Mouse (Mus musculus) forebrain, postnatal 0 days (tissue): ENCODE measurements around the gene Hhat. TPM values are rescaled to one million over a fixed set of nuclear protein-coding genes. Genes with fewer than 3 reads are reported as not detected.

Experiments used
- ATAC-seq: fragments of 200-750 bp; cut with Nextera tagmentation; 2 replicates; pipeline ENCODE4 v1.8.0; 2017; ENCODE audit warnings: mild to moderate bottlenecking, moderate library complexity
- DNase-seq: peaks from one replicate; pipeline ENCODE4 v3.0.0-alpha.2; 2015
- H3K27ac ChIP-seq: fragments of 300-500 bp; sonication (generic); 2 replicates; pipeline ENCODE4 v1.5.1; 2014; ENCODE audit warnings: low read depth, mild to moderate bottlenecking, antibody characterized with exemption, low read length, moderate library complexity, mixed read lengths
- H3K27me3 ChIP-seq: fragments of 300-500 bp; sonication (generic); 2 replicates; pipeline ENCODE4 v1.6.1; 2014; ENCODE audit warnings: mild to moderate bottlenecking, low read length, mixed read lengths; ENCODE audit not compliant: insufficient read depth
- H3K36me3 ChIP-seq: fragments of 300-500 bp; sonication (generic); 2 replicates; pipeline ENCODE4 v1.6.1; 2014; ENCODE audit warnings: mild to moderate bottlenecking, moderate library complexity; ENCODE audit not compliant: insufficient read depth
- H3K4me1 ChIP-seq: fragments of 300-500 bp; sonication (generic); 2 replicates; pipeline ENCODE4 v1.6.1; 2014; ENCODE audit warnings: antibody characterized with exemption; ENCODE audit not compliant: insufficient read depth
- H3K4me2 ChIP-seq: fragments of 300-500 bp; sonication (generic); 2 replicates; pipeline ENCODE4 v1.6.1; 2014; ENCODE audit warnings: low read depth, mild to moderate bottlenecking, moderate library complexity
- H3K4me3 ChIP-seq: fragments of 300-500 bp; sonication (generic); 2 replicates; pipeline ENCODE4 v1.5.1; 2014; ENCODE audit warnings: low read depth, low read length, mixed read lengths
- H3K9ac ChIP-seq: fragments of 300-500 bp; sonication (generic); 2 replicates; pipeline ENCODE4 v1.6.1; 2014; ENCODE audit warnings: mild to moderate bottlenecking
- H3K9me3 ChIP-seq: fragments of 300-500 bp; sonication (generic); 2 replicates; pipeline ENCODE4 v1.6.1; 2016; ENCODE audit warnings: low read length
- CTCF ChIP-seq: sonication (generic); IDR thresholded peaks from 2 replicates; pipeline ENCODE4 v1.5.1; 2016; ENCODE audit warnings: antibody characterized with exemption, control low read depth, low read depth
- WGBS: fragments of 180-500 bp; shearing (Covaris S2); extraction: QIAGEN DNeasy Blood & Tissue Kit; methylation state at CpG from one replicate; pipeline ENCODE4 v1.1.7; 2014; 5-methylcytosine and 5-hydroxymethylcytosine counted together
- polyA plus RNA-seq: library from polyadenylated mRNA; unstranded; fragments of >200 nt; fragmentation: Nextera tagmentation; extraction: Ambion mirVana; gene quantifications from 2 replicates; pipeline ENCODE4 v1.2.1, GENCODE M21; 2015
- total RNA-seq: library from RNA; depleted of rRNA; stranded (reverse); fragments of >200 nt; gene quantifications from 2 replicates; pipeline ENCODE4 v1.2.3, GENCODE M21; 2014

The Hhat gene
- total and polyA plus RNA-seq, 2 experiments from 2014 or later: 1.8 to 2.6 TPM

GRCm38 (mm10) chr1:192720156-192720555 lies 50.9 kb downstream of the Hhat start:
- Histone ChIP-seq H3K4me2 (no peak overlapping the region), H3K4me3 (no peak overlapping the region), H3K4me1 (no peaks in the 10 kb centered on the region), H3K9ac (no peak overlapping the region), H3K27me3 (no peaks in the 10 kb centered on the region), H3K9me3 (no peaks in the 10 kb centered on the region), H3K36me3 (no peaks in the 10 kb centered on the region), H3K27ac (peak overlapping the region; percentile 40; the same call in 1 of the 2 replicates)
- WGBS: 49% methylated on average over 10 of the region's 10 CpGs
- peak; percentile 50; the same call in 1 of the 2 replicates for ATAC-seq
- no peak for TF ChIP-seq CTCF
- DNase-seq: peak; percentile 43

DNA sequence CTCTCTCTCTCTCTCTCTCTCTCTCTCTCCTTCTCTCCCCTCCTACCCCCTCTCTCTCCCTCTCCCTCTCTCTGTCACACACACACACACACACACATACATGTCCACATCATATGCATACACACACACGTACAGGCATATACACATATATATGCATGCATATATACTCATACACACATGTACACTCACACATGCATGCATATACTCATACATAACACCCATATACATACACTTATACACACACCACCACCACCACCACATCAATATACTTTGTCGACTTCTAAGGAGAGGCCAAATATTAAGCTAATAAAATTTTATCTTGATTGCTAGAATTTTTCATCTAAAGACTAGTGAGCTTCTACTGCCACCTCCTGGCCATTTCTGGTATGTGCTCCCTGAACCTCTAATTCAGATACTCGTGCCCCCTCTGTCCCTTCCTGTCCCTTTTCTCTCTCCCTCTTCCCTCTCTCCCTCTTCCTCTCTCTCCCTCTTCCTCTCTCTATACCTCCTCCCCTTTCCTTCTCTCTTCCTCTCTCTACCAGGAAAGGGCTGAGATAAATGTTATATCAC lies 59.2 kb downstream of the Hhat start:
- ATAC-seq (0 out of 2 replicates have a peak, but pooled peaks have one; percentile 25), DNase-seq (peak; percentile 85)
- whole genome bisulfite sequencing: 30% methylated on average over 3 of the region's 3 CpGs

GRCm38 (mm10) chr1:192700339-192701073 lies 70.5 kb downstream of the Hhat start:
- H3K4me1 ChIP-seq: no peaks in the 10 kb centered on the region
- no peak overlapping the region for H3K27ac ChIP-seq
- no peak overlapping the region for H3K9ac ChIP-seq
- no peaks in the 10 kb centered on the region for H3K36me3 ChIP-seq
- H3K27me3 ChIP-seq: no peaks in the 10 kb centered on the region
- no peaks in the 10 kb centered on the region for H3K9me3 ChIP-seq
- H3K4me2 ChIP-seq: no peak overlapping the region
- WGBS: 83% methylated on average over 8 of the region's 8 CpGs
- TF ChIP-seq CTCF: no peak
- ATAC-seq (no peak), DNase-seq (no peak)
- no peak overlapping the region for H3K4me3 ChIP-seq

More for the DNA sequence above, 59.2 kb downstream of the Hhat start:
- H3K4me3 ChIP-seq: no peak overlapping the region
- H3K9me3 ChIP-seq: no peaks in the 10 kb centered on the region
- H3K36me3 ChIP-seq: no peaks in the 10 kb centered on the region
- H3K9ac ChIP-seq: no peak overlapping the region
- no peaks in the 10 kb centered on the region for H3K4me1 ChIP-seq
- H3K27ac ChIP-seq: no peak overlapping the region
- no peak overlapping the region for H3K4me2 ChIP-seq
- TF ChIP-seq CTCF: peak; percentile 84
- no peaks in the 10 kb centered on the region for H3K27me3 ChIP-seq

- no peak for TF ChIP-seq CTCF
- Histone ChIP-seq H3K4me1 (no peaks in the 10 kb centered on the region), H3K4me2 (no peak overlapping the region), H3K27me3 (no peaks in the 10 kb centered on the region), H3K9me3 (no peaks in the 10 kb centered on the region), H3K9ac (no peak overlapping the region), H3K36me3 (no peaks in the 10 kb centered on the region), H3K27ac (no peak overlapping the region), H3K4me3 (no peak overlapping the region)
- no peak for ATAC-seq
- DNase-seq: no peak
Observed at GRCm38 (mm10) chr1:192699101-192699500, 71.9 kb downstream of the Hhat start.

GRCm38 (mm10) chr1:192696371-192696863 lies 74.6 kb downstream of the Hhat start:
- WGBS: 42% methylated on average over 1 of the region's 1 CpGs
- Histone ChIP-seq H3K36me3 (no peaks in the 10 kb centered on the region), H3K27me3 (no peaks in the 10 kb centered on the region), H3K27ac (no peak overlapping the region), H3K4me3 (no peak overlapping the region), H3K9ac (no peak overlapping the region), H3K4me1 (no peaks in the 10 kb centered on the region), H3K9me3 (no peaks in the 10 kb centered on the region), H3K4me2 (no peak overlapping the region)
- DNase-seq (no peak), ATAC-seq (peak; percentile 45)
- TF ChIP-seq CTCF: no peak

GRCm38 (mm10) chr1:192693644-192694043 lies 77.4 kb downstream of the Hhat start:
- H3K4me2 ChIP-seq: no peak overlapping the region
- 92% methylated on average over 10 of the region's 10 CpGs for whole genome bisulfite sequencing
- no peaks in the 10 kb centered on the region for H3K27me3 ChIP-seq
- H3K9me3 ChIP-seq: no peaks in the 10 kb centered on the region
- no peak overlapping the region for H3K9ac ChIP-seq
- H3K27ac ChIP-seq: no peak overlapping the region
- DNase-seq: no peak
- ATAC-seq: no peak
- H3K4me3 ChIP-seq: no peak overlapping the region
- no peaks in the 10 kb centered on the region for H3K36me3 ChIP-seq
- TF ChIP-seq CTCF: no peak
- H3K4me1 ChIP-seq: no peaks in the 10 kb centered on the region

DNA sequence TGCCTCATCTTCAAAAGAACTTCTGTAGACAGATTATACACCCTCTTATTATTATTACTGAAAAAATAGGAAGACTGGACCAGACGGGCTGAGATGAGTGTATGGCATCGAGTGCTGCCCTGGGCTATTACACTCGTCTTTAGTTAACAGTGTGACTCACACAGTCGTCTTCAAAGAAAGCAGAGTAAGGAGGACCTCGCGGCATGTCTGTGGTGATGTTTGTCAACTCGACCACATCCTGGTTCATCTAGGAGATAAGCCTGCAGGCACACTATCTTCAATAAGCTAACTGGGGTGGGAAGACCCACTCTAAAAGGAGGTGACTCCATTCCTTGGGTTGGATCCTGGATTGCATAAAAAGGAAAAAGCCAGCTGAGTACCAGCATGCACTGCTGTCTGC lies 78.0 kb downstream of the Hhat start:
- TF ChIP-seq CTCF: no peak
- Histone ChIP-seq H3K9me3 (no peaks in the 10 kb centered on the region), H3K4me3 (no peak overlapping the region), H3K4me2 (no peak overlapping the region), H3K27ac (no peak overlapping the region), H3K27me3 (no peaks in the 10 kb centered on the region), H3K36me3 (no peaks in the 10 kb centered on the region), H3K4me1 (no peaks in the 10 kb centered on the region), H3K9ac (no peak overlapping the region)
- 87% methylated on average over 7 of the region's 7 CpGs for WGBS
- ATAC-seq (no peak), DNase-seq (no peak)
